Mouse (Mus musculus) liver, postnatal 0 days (tissue): ENCODE measurements around the gene Slc22a14. TPM values are rescaled to one million over a fixed set of nuclear protein-coding genes. Genes with fewer than 3 reads are reported as not detected.
A peak's percentile ranks its signal among the peaks of the same experiment; 100 is the strongest.
"Not testable (repeated sequence)": the region's sequence is repeated elsewhere in the genome, so short reads cannot be mapped to it uniquely, and the experiment has no call there.

Experiments
- ATAC-seq: fragments of 200-750 bp; cut with Nextera tagmentation; 2 replicates; pipeline ENCODE4 v1.8.0; 2017; ENCODE audit warnings: mild to moderate bottlenecking, moderate library complexity
- DNase-seq: peaks from one replicate; pipeline ENCODE4 v3.0.0-alpha.2; 2016
- H3K27ac ChIP-seq: fragments of 300-500 bp; sonication (generic); 2 replicates; pipeline ENCODE4 v1.5.1; 2014; ENCODE audit warnings: antibody characterized with exemption, moderate library complexity, mild to moderate bottlenecking, low read depth
- H3K27me3 ChIP-seq: fragments of 300-500 bp; sonication (generic); 2 replicates; pipeline ENCODE4 v1.6.1; 2014; ENCODE audit warnings: low read length, control low read depth, mixed read lengths; ENCODE audit not compliant: insufficient read depth
- H3K36me3 ChIP-seq: fragments of 300-500 bp; sonication (generic); replicated peaks from 2 replicates; pipeline ENCODE4 v1.6.1; 2014; ENCODE audit warnings: mild to moderate bottlenecking, control low read depth, low read length, moderate library complexity, mixed read lengths; ENCODE audit not compliant: insufficient read depth
- H3K4me1 ChIP-seq: fragments of 300-500 bp; sonication (generic); 2 replicates; pipeline ENCODE4 v1.6.1; 2014; ENCODE audit warnings: antibody characterized with exemption, mild to moderate bottlenecking, control low read depth; ENCODE audit not compliant: insufficient read depth
- H3K4me2 ChIP-seq: fragments of 300-500 bp; sonication (generic); 2 replicates; pipeline ENCODE4 v1.6.1; 2014; ENCODE audit warnings: low read depth, mild to moderate bottlenecking, low read length, moderate library complexity, mixed read lengths
- H3K4me3 ChIP-seq: fragments of 300-500 bp; sonication (generic); 2 replicates; pipeline ENCODE4 v1.5.1; 2014; ENCODE audit warnings: low read depth, low read length
- H3K9ac ChIP-seq: fragments of 300-500 bp; sonication (generic); replicated peaks from 2 replicates; pipeline ENCODE4 v1.6.1; 2014; ENCODE audit warnings: mild to moderate bottlenecking, moderate library complexity
- H3K9me3 ChIP-seq: fragments of 300-500 bp; sonication (generic); 2 replicates; pipeline ENCODE4 v1.6.1; 2016; ENCODE audit warnings: mild to moderate bottlenecking, control low read depth, low read length, mixed read lengths
- CTCF ChIP-seq: sonication (generic); IDR thresholded peaks from 2 replicates; pipeline ENCODE4 v1.5.1; 2016; ENCODE audit warnings: antibody characterized with exemption, low read depth
- EP300 ChIP-seq: IDR thresholded peaks from 2 replicates; pipeline ENCODE4 v1.6.1; 2016; ENCODE audit warnings: antibody characterized with exemption, low read depth, mild to moderate bottlenecking
- WGBS: fragments of 180-500 bp; shearing (Covaris S2); extraction: QIAGEN DNeasy Blood & Tissue Kit; methylation state at CpG from one replicate; pipeline ENCODE4 v1.1.7; 2014; ENCODE audit not compliant: insufficient replicate concordance; 5-methylcytosine and 5-hydroxymethylcytosine counted together
- polyA plus RNA-seq: library from polyadenylated mRNA; unstranded; fragments of >200 nt; fragmentation: Nextera tagmentation; extraction: Ambion mirVana; gene quantifications from 2 replicates; pipeline ENCODE4 v1.2.1, GENCODE M21; 2015

The Slc22a14 gene
- polyA plus RNA-seq, 1 experiment from 2014 or later, result not detected

DNA sequence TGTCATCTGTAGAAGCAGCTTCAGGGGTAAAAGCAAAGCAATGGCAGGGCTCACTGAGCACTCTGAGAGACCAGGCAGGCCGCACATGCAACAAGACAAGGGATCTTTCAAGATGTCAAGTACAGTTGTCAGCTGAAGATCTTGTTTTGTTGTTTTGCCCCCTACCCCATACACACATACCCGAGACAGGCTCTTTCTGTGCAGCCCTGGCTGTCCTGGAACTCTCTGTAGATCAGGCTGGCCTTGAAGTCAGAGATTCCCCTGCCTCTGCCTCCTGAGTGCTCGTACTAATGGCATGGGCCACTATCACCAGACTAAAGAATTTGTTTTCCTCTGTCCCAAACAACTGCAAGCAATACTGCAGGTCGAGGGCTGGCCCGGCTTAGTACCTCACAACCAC, 87.3 kb downstream of the Slc22a14 start:
- TF ChIP-seq EP300 (no peak), CTCF (no peak)
- ATAC-seq (no peak), DNase-seq (no peak)
- Histone ChIP-seq H3K4me2 (no peak overlapping the region), H3K27ac (no peak overlapping the region), H3K4me1 (no peaks in the 10 kb centered on the region), H3K9me3 (no peaks in the 10 kb centered on the region), H3K27me3 (no peaks in the 10 kb centered on the region), H3K4me3 (no peak overlapping the region), H3K36me3 (peaks cover 11% of the 10 kb centered on the region), H3K9ac (no peak overlapping the region)
- WGBS, result 91% methylated on average over 5 of the region's 5 CpGs

- Histone ChIP-seq H3K36me3 (peaks cover 5% of the 10 kb centered on the region; the same call in 1 of the 2 replicates), H3K4me3 (no peak overlapping the region), H3K9me3 (no peaks in the 10 kb centered on the region), H3K9ac (no peak overlapping the region), H3K4me1 (no peaks in the 10 kb centered on the region), H3K4me2 (no peak overlapping the region), H3K27ac (no peak overlapping the region), H3K27me3 (no peaks in the 10 kb centered on the region)
- DNase-seq, result no peak
- TF ChIP-seq EP300 (no peak), CTCF (no peak)
- ATAC-seq, result no peak
- WGBS, result 75% methylated on average over 7 of the region's 7 CpGs
Measured at GRCm38 (mm10) chr9:119276321-119276720, 89.0 kb downstream of the Slc22a14 start.

GRCm38 (mm10) chr9:119274814-119275213, 90.5 kb downstream of the Slc22a14 start:
- not testable (repeated sequence) for H3K4me2 ChIP-seq, ATAC-seq, H3K9me3 ChIP-seq, H3K9ac ChIP-seq, H3K4me1 ChIP-seq, H3K4me3 ChIP-seq, H3K27me3 ChIP-seq, DNase-seq, H3K36me3 ChIP-seq, H3K27ac ChIP-seq
- TF ChIP-seq CTCF, result peak; percentile 33
- 86% methylated on average over 5 of the region's 5 CpGs for WGBS

DNA sequence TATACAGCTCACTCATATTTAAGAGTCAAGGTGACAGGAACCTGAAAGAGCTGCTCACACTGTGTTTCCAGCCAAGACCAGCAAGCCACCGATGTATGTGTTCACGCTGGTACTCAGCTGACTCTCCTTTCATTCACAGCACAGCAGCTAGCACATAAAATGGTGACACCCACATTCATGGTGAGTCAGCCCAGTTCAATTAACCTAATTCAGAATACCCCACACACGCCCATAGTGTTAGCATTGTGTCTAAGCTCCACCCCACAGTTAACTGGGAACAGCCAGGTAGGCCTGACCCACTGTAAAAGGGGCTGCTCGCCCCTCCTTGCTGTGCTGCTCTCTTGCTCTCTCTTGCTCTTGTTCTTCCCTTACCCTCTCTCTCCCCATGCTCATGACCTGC, 93.9 kb downstream of the Slc22a14 start:
- Histone ChIP-seq H3K4me1 (no peaks in the 10 kb centered on the region), H3K4me2 (no peak overlapping the region), H3K36me3 (peaks cover 13% of the 10 kb centered on the region), H3K4me3 (no peak overlapping the region), H3K27me3 (no peaks in the 10 kb centered on the region), H3K27ac (no peak overlapping the region), H3K9ac (no peak overlapping the region), H3K9me3 (no peaks in the 10 kb centered on the region)
- ATAC-seq (no peak), DNase-seq (no peak)
- TF ChIP-seq EP300, result no peak
- TF ChIP-seq CTCF, result no peak
- 82% methylated on average over 4 of the region's 4 CpGs for WGBS

DNA sequence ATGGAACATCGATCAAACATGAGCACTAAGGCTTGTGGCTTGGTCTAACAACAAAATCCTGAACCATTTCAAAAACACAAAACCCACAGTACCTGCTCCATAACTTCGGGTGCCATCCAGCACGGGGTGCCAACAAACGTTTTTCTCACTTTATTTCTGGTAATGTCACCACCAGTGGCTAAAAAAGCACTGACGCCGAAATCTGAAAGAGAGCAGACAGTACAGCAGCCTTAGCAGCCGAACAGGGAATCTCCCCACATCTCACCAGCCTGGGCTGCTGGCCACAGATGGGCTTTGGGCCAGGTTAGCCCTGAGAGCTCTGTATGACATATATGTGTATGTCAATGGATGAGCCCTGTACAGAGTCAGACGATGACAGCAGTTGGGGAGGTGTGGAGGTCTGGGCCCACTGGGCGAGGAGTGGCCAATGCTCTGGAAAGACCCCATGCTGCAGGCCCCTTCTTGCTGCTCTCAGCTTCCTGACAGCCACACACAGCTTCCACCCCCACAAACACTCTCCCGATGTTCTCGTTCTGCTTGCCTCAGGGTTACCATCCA, 96.7 kb downstream of the Slc22a14 start:
- peaks cover 28% of the 10 kb centered on the region for H3K36me3 ChIP-seq
- 88% methylated on average over 11 of the region's 11 CpGs for WGBS
- DNase-seq, result no peak
- no peak overlapping the region for H3K9ac ChIP-seq
- H3K4me2 ChIP-seq, result no peak overlapping the region
- no peaks in the 10 kb centered on the region for H3K27me3 ChIP-seq
- H3K27ac ChIP-seq, result no peak overlapping the region
- no peaks in the 10 kb centered on the region for H3K9me3 ChIP-seq
- ATAC-seq, result no peak
- no peaks in the 10 kb centered on the region for H3K4me1 ChIP-seq
- no peak for TF ChIP-seq CTCF
- TF ChIP-seq EP300, result no peak
- no peak overlapping the region for H3K4me3 ChIP-seq

GRCm38 (mm10) chr9:119268120-119268519, 97.2 kb downstream of the Slc22a14 start:
- no peak overlapping the region for H3K9ac ChIP-seq
- 90% methylated on average over 6 of the region's 6 CpGs for WGBS
- peaks cover 28% of the 10 kb centered on the region for H3K36me3 ChIP-seq
- no peak overlapping the region for H3K4me2 ChIP-seq
- no peak overlapping the region for H3K27ac ChIP-seq
- H3K9me3 ChIP-seq, result no peaks in the 10 kb centered on the region
- TF ChIP-seq CTCF, result no peak
- no peak for TF ChIP-seq EP300
- no peak overlapping the region for H3K4me3 ChIP-seq
- H3K4me1 ChIP-seq, result no peaks in the 10 kb centered on the region
- no peaks in the 10 kb centered on the region for H3K27me3 ChIP-seq
- ATAC-seq (no peak), DNase-seq (no peak)

- H3K27me3 ChIP-seq, H3K4me1 ChIP-seq, DNase-seq, H3K9me3 ChIP-seq, H3K4me2 ChIP-seq, ATAC-seq, H3K27ac ChIP-seq, H3K9ac ChIP-seq, H3K4me3 ChIP-seq: not testable (repeated sequence)
- WGBS, result 81% methylated on average over 5 of the region's 5 CpGs
- peaks cover 39% of the 10 kb centered on the region for H3K36me3 ChIP-seq
Measured at GRCm38 (mm10) chr9:119266121-119266395, 99.3 kb downstream of the Slc22a14 start.

- not testable (repeated sequence) for H3K4me3 ChIP-seq, H3K9ac ChIP-seq, ATAC-seq, H3K4me1 ChIP-seq, H3K27me3 ChIP-seq, DNase-seq, H3K9me3 ChIP-seq, H3K4me2 ChIP-seq, H3K27ac ChIP-seq
- peaks cover 39% of the 10 kb centered on the region for H3K36me3 ChIP-seq
- 68% methylated on average over 1 of the region's 1 CpGs for WGBS
Measured at GRCm38 (mm10) chr9:119265373-119266120, 99.8 kb downstream of the Slc22a14 start.
